Mouse (Mus musculus): ENCODE measurements at regions not wholly inside any gene's neighbourhood (a gene's known extent, or its start where the extent isn't known, plus 50 kb on each side); places are given as distances from the start of the nearest gene placed in this dataset.

GRCm38 (mm10) chr7:118294637-118295036 lies 51.2 kb upstream of the Smg1 start:
- TF ChIP-seq ZC3H11A (IDR thresholded peaks at IDR 0.05; ENCODE audit: low read depth, low read length) = no peak
- TF ChIP-seq POLR2AphosphoS2 (IDR thresholded peaks at IDR 0.05; ENCODE audit: low read depth, low read length) = no peak
- no peak for TF ChIP-seq NELFE (IDR thresholded peaks at IDR 0.05; ENCODE audit: low read depth, low read length)
- TF ChIP-seq HCFC1 (IDR thresholded peaks at IDR 0.05; ENCODE audit: low read depth, low read length) = no peak
- no peak for TF ChIP-seq CHD2 (IDR thresholded peaks at IDR 0.05; ENCODE audit: low read length)
- TF ChIP-seq CTCF (conservative IDR thresholded peaks at IDR 0.05 in 1 of 2, IDR thresholded peaks at IDR 0.05 in 1 of 2; ENCODE audit: low read depth in 2 of 2, low read length in 2 of 2) = no peak
- TF ChIP-seq TCF12 (IDR thresholded peaks at IDR 0.05; ENCODE audit: low read depth, low read length) = no peak
- TF ChIP-seq KAT2A (IDR thresholded peaks at IDR 0.05; ENCODE audit: insufficient replicate concordance, low read length) = no peak
- TF ChIP-seq ELF1 (IDR thresholded peaks at IDR 0.05; ENCODE audit: low read depth, low read length) = no peak

Data from CH12.LX (cell line).